Mouse (Mus musculus) kidney, postnatal 10 days (tissue): ENCODE measurements around the gene Ick.
"Not testable (repeated sequence)": the region's sequence is repeated elsewhere in the genome, so short reads cannot be mapped to it uniquely, and the experiment has no call there.

Source experiments
- DNase-seq: peaks from one replicate; pipeline ENCODE4 v3.0.0; 2021; ENCODE audit warnings: mixed read lengths

Gene Ick

GRCm38 (mm10) chr9:78108796-78109239 lies at the start of gene Ick, which contains the start of gene Fbxo9:
Gene Ick (plus strand): TSS chr9:78109192.
Gene Fbxo9 (minus strand): TSS chr9:78109065.
- DNase-seq: peak; percentile 91

- DNase-seq: no peak
These were observed 49.4 kb upstream of the Ick start for GRCm38 (mm10) chr9:78059525-78060120.

- no peak for DNase-seq
These were observed 46.6 kb upstream of the Ick start for GRCm38 (mm10) chr9:78062392-78062791.

- DNase-seq: peak; percentile 55
These were observed 44.9 kb upstream of the Ick start for GRCm38 (mm10) chr9:78064121-78064520.

- no peak for DNase-seq
These were observed 38.5 kb upstream of the Ick start for GRCm38 (mm10) chr9:78070496-78070895.

GRCm38 (mm10) chr9:78071626-78072025 lies 37.4 kb upstream of the Ick start:
- DNase-seq: no peak

- DNase-seq: not testable (repeated sequence)
These were observed 35.7 kb upstream of the Ick start for GRCm38 (mm10) chr9:78073291-78073690.

GRCm38 (mm10) chr9:78073713-78074340 lies 35.2 kb upstream of the Ick start:
- DNase-seq: no peak

GRCm38 (mm10) chr9:78075256-78075655 lies 33.7 kb upstream of the Ick start:
- no peak for DNase-seq

GRCm38 (mm10) chr9:78078240-78078639 lies 30.8 kb upstream of the Ick start:
- DNase-seq: peak; percentile 31

- DNase-seq: no peak
These were observed 27.2 kb upstream of the Ick start for GRCm38 (mm10) chr9:78081835-78082234.

GRCm38 (mm10) chr9:78084341-78084740 lies 24.7 kb upstream of the Ick start:
- DNase-seq: no peak

- no peak for DNase-seq
These were observed 23.2 kb upstream of the Ick start for GRCm38 (mm10) chr9:78085722-78086287.

GRCm38 (mm10) chr9:78087751-78088150 lies 21.2 kb upstream of the Ick start:
- DNase-seq: no peak

- no peak for DNase-seq
These were observed 20.5 kb upstream of the Ick start for GRCm38 (mm10) chr9:78088521-78088920.

- DNase-seq: no peak
These were observed 20.0 kb upstream of the Ick start for GRCm38 (mm10) chr9:78088971-78089370.

GRCm38 (mm10) chr9:78089906-78090305 lies 19.1 kb upstream of the Ick start:
- no peak for DNase-seq

- no peak for DNase-seq
These were observed 18.4 kb upstream of the Ick start for GRCm38 (mm10) chr9:78090596-78090995.

GRCm38 (mm10) chr9:78095686-78096085 lies 13.3 kb upstream of the Ick start:
- no peak for DNase-seq

- DNase-seq: no peak
These were observed 12.6 kb upstream of the Ick start for GRCm38 (mm10) chr9:78096376-78096775.

GRCm38 (mm10) chr9:78100956-78101355 lies 8.0 kb upstream of the Ick start:
- no peak for DNase-seq

- DNase-seq: no peak
These were observed 7.6 kb upstream of the Ick start for GRCm38 (mm10) chr9:78101431-78101830.

- DNase-seq: no peak
These were observed 4.9 kb upstream of the Ick start for GRCm38 (mm10) chr9:78103965-78104560.

GRCm38 (mm10) chr9:78104973-78105372 lies 4.0 kb upstream of the Ick start:
- no peak for DNase-seq
